Mouse (Mus musculus): Measurements from ENCODE around the gene Tspan11.

Gene Tspan11

DNA sequence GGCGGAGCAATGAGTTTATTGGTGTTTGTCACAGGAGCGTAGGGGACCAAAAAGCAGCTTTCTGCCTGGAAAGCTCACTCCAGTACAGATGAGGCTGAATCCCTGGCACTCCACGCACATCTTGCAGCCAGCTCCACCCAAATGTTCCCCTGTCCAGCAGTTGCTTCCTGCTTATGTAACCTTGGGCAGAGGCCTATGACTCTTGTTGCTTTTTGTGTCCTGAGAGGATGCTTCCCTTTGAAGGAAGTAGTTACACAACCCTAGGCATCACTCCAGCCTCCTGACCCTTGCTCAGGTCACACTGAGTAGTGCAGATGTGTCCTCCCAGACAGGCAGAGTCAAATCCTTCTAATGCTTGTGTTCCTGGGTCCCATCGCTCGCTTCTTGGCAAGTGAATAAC is 46.5 kb downstream of the Tspan11 start:
- no peak for DNase-seq (ENCODE audit: low read depth, low spot score)

DNA sequence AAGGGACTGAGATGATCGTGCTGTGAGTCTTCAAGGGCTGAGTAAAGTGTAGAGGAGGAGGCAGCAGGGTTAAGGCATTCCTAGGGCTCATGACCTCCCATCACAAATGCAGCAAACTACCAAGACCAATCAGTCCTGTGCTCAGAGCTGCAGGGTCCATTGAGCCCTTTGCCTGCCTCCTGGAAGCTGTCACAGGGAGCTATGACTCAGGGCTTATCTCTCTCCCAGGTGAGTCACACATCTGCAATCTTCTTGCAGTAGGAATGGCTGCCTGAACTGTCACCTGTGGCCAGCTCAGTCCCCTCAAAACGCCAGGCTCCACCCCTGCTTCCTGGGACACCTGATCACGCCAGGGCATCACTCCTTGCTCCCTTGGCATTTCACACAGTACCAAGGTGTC is 47.7 kb downstream of the Tspan11 start:
- DNase-seq (ENCODE audit: low read depth, low spot score) = no peak

DNA sequence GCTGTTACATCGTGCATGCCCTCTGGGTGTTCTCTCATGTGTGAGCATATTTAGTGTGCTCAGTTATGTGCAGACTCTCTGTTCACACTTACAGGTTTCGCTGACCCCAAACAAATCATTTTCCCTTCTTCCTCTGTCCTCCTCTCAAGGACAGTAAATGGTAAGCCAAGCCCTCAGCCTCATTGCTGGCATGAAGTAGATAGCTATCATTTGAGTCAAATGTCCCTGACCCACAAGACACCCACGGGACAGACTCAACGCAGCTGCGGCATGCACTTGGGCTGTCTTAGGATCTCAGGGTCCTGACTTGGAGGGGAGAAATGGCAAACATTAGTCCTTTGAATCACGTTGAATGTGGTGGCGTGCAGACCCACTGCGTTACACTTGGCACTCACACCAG is 55.0 kb downstream of the Tspan11 start:
- no peak for DNase-seq (ENCODE audit: low read depth, low spot score)

DNA sequence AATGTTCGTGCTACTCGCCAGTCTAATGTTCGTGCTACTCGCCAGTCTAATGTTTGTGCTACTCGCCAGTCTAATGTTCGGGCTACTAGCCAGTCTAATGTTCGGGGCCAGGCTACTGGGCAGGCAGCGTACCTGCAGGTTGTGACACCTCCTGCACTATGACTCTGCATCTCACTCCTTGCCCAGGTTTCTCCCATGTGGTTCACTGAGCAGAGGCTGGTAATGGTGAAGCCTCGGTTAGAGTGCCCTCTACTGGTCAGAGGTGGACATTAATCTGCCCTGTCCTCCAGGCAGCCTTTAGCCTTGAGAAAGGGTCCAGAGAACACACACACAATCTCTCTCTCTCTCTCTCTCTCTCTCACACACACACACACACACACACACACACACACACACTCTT is 58.3 kb downstream of the Tspan11 start:
- peak; percentile 87 for DNase-seq (ENCODE audit: low read depth, low spot score)

DNA sequence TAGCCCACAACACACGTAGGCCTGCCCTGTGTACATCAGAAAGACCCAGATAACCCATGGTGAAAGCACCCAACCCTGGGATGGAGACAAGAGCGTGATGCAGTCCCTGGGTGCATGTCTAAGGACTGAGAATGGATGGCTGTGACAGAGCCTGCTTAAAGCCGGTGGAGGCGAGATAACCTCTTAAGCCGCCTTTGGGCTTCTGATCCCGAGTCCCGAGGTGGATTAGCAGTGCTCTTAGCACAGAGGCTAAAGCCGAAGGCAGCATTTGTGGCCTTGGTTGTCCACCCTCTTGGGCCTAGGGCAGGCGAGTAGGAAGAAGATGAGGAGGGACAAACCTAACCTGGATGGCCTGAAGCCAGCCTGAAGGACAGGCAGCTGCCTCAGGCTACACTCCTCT is 61.3 kb downstream of the Tspan11 start:
- DNase-seq (ENCODE audit: low read depth, low spot score) = no peak

DNA sequence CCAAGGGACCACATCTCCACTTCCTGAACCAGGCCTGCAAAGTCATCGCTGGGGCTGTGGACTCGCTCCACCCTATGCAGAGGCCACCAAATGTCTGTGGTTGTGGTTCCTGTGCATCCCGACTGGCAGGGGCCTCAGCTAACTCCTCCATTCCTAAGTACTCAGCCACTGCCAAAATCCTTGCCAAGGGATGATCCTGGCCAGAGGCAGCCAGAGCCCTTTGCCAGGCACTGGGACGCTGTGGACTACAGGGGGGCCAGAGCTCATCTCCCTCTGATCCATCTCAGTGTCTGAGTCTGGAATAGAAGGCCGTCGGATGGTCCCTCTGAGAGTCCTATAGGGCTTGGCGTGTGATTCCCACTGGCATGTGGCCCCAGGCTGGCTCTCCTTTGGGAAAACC is 62.5 kb downstream of the Tspan11 start:
- DNase-seq (ENCODE audit: low read depth, low spot score) = no peak

DNA sequence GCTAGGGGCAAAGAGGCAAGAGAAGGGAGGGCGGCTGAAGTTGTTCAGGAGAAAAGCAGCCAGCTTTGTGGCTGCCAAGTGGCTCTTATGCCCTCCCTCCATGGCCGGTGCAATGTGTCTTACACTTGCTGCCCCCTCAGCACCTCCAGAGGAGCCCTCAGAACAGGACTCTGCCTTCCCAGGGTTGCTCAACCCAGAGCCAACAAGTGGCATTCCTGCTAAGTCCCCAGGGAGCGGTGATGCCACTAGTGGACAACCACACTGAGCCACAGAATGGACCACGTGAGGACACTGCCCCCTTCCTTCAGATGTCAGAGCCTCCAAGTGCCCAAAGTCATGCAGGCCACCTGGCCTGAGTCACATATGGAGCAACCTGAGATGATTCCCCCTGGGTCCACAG is 65.7 kb downstream of the Tspan11 start:
- no peak for DNase-seq (ENCODE audit: low read depth, low spot score)

DNA sequence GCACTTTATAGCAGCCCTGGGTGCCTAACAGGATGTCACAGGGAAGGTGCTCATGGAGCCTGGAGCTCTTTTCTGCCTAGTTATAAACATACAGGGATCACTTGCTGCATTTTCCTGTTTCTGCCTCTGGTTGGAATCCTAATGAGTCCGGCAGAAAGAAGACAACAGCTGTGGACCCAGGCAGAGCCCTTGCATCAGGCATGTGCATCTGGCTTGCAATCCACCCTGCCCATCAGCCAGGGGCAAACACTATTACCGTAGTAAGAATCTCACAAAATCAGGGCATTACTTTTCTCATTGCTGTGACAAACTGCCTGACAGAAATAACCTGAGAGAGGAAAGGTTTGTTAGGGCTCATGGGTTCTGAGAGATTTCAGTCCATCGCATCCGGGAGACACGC is 68.8 kb downstream of the Tspan11 start:
- DNase-seq (ENCODE audit: low read depth, low spot score) = no peak

DNA sequence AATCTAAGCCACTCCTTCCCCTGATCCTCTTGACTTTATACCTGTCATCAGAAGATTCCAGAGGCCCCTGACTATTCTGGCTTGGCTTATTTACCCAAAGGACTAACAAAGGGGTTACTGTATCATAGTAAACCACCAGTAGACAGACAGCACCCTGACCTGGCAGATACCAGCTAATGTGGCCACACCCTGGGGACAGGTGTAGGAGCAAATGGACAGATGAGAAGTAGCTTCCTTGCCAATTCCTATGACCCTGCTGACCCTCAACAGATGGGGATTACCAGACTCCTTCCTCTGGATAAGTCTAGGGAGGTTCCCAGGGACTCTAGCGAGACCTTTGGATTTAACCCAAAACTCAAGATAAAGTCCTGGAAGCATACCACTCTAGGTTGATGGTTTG is 72.8 kb downstream of the Tspan11 start:
- no peak for DNase-seq (ENCODE audit: low read depth, low spot score)

DNA sequence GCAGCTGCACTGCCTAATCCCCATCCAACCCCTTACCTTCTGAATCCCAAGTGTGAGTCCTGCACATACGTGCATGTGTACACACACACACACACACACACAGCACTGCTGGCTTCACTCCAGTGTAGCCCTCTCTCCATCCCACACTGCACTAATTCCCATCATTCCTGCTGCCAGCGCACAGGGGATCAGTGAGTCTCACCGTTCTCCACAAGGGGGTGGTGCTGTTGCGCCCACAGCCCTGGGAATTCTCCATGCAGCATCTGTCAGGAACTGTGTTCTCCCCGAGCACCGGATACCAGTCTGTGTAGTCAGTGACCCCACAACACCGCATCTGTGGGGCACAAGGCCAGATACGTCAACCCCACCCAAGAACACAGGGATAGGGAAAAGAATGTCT is 78.1 kb downstream of the Tspan11 start:
- peak; percentile 72 for DNase-seq (ENCODE audit: low read depth, low spot score)

DNA sequence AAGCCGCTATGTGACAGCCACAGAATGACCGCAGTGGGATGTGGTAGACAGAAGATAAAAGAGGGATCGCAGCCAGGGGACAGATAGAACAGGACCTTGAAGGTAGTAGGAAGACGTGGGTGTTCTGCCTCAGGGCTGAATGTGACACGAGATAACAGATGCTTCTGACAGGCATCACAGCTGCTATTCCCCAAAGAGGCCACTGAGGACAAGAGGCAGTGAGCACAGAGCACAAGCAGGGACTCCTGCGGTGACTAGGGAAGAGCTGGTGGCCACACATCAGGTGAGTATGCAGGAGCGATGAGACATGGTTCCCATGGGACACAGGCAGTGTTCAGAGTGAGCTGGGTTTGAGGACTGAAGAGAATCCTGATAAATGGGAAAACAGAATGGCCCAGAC is 82.3 kb downstream of the Tspan11 start:
- DNase-seq (ENCODE audit: low read depth, low spot score) = no peak

DNA sequence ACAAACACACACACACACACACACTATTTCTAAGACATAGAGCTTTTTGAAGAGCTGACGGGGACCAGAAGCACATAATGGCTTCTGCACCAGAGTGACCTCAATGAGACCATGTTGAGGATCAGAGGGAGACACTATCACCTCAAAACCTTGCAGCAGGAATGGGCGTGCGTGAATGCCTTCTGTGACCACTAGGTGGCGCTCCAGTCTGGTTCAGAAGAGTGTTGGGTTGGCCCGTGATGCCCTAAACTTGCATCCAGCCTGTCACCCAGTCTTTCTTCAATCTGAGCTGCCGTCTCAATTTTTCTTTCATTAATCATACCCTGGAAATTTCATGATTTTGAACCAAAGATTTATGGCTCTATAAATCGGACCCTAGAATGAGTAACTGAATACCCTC is 82.7 kb downstream of the Tspan11 start:
- peak; percentile 93 for DNase-seq (ENCODE audit: low read depth, low spot score)

DNA sequence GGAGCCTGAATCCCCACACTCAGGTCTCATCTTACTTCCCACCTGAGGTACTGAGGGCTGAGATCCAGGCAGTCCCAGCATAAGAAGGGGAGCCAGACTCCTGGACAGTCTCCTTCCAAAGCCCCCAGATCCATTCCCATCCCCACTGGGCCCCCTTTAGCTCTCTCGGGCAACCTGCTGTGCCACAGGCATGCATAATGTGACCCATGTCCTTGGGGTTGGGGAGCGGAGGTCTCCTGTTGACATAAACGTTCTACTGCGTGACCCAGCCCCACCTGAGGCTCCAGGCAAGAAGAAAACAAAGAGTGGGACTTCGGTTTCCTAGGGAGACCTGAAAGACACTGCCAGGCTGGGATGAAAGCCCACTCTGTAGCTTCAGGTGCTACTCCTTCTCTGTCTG is 83.5 kb downstream of the Tspan11 start:
- no peak for DNase-seq (ENCODE audit: low read depth, low spot score)

DNA sequence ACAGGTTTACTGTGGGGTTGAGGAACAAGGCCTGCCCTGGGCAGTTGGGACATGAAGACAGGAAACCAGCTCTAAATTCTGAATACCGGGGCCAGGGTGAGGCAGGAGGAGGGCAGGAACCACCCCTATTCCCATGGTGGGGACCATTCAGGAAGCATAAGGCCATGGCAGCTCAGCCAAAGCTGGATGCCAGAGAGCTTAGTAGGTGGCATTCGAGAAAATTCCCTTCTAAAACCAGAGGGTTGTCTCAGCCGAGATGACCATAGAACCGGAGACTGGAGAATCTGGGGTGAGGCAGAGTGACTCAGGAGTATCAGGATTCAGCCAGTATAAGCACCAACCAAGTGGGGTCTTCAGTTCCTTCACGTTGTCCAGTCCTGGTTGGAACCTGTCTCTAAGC is 84.5 kb downstream of the Tspan11 start:
- no peak for DNase-seq (ENCODE audit: low read depth, low spot score)

DNA sequence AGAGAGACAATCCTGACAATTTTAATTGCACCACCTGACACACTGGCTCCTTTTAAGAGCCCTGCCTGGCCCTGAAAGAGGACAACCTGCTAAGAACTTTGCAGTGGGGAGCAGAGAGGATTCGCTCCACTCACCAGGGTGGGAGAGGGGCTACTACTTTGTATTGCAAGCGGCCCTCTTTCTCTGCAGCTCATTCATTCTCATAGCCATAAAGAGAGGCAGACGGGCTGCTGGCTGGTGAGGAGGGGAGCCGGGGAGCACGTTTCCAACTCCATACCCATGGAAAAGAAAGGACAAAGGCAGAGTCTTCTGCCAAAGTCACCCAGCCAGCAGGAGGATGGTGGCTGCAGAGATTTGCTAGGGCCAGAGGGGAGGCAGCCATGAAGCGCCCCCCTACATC is 86.2 kb downstream of the Tspan11 start:
- DNase-seq (ENCODE audit: low read depth, low spot score) = no peak

DNA sequence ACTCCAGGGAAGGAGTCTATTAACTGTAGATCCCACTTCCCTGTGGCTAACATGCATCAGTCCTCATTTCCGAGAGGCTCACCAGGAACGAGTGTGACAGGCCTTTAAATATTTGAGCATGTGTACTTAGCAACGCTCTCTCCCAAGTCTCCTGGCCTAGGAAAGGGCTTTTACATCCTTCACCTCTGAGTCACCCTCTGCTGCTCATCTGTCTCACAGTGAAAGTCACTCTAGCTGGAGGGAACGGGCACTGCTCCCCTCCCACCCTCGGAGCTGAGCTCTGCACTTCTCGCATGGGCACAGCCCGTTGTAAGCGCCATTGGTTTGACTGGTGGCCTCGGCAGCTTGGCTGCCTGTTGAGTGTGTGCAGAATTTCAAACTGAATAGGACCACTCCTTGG is 86.6 kb downstream of the Tspan11 start:
- DNase-seq (ENCODE audit: low read depth, low spot score) = peak; percentile 42

DNA sequence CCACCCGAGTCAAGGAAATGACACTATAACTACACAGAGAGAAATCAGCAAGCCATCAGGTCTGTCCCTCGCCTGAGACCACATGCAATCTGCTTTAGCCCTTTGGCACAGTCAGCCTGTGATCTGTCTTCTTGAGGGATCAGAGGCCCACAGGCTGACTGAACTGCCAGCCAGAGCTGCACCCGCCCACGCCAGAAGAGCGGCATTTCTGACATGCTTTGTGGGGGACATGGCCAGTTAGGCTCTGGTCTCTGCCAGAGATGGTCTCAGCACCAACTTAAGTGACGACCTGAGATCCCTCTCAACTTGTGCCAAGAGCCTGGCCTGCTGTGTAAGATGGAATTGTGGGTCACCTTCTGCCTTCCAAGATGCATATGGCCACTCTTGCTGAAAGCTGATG is 89.3 kb downstream of the Tspan11 start:
- DNase-seq (ENCODE audit: low read depth, low spot score) = peak; percentile 41

DNA sequence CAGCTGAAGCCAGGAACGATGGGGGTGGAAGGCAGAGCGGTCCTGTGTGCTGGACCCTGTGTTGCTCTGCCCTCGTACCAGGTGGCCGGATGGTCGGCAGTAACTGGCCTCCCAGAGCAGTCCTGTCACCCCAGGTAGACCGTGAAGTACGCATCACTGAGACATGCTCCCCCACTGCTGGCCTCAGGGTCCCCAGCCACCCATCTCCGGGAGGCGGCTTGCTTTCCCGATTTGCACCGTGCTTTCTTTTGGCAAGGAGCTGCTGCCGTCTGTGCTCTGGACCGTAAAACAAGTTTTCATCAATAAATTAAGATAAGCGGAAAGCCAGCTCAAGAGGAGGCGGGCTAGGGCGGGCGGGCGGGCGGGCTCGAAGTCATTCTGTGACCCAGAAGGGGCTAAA is 91.6 kb downstream of the Tspan11 start:
- no peak for DNase-seq (ENCODE audit: low read depth, low spot score)

DNA sequence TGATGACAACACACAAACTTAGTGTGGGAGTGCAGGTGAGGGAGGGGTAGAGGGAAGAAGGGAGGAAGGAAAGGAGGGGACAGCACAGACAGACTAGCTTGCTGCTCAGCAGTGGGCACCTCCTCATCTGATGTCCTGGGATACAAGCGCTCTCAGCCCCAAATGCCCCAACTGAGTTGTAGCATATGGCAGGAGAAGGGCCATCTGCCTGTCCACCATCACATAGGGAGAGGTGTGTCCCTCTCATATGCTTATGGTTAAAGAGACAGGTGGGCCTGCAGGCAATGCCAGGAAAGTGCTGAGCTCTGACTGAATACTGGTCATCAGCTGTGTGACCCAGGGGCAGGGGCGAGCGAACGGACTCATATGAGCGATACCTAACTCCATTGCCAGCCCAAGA is 92.4 kb downstream of the Tspan11 start:
- DNase-seq (ENCODE audit: low read depth, low spot score) = peak; percentile 98

DNA sequence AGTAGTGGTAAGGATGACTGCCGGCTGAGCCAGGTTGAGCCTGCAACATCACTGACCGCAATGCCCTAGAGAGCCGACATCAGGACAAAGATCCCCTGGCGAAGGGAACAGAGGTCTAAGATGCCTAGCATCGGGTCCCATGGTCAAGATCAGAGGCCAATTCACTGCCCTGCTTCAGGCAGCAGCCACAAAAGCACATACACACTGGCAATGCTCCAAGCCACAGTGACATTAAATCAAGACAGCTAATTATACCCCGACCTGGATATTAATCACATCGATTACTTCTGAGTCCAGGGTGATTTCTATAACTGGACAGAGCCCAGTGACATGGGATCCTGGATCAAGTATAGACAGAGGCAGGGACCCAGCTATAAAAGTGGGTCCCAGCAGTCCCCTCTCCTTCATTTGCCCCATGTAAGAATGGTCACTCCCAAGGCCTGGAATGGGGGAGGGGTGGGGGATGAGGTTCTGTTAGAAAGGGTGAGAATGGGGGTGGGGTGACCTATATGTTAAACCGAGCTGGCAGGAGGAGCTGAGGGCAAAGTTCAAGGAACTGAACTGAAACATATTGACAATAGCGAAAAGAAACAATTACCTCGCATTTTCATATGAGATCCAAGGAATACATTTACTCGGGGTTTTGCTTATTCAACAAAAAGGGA is 93.1 kb downstream of the Tspan11 start:
- no peak for DNase-seq (ENCODE audit: low read depth, low spot score)

DNA sequence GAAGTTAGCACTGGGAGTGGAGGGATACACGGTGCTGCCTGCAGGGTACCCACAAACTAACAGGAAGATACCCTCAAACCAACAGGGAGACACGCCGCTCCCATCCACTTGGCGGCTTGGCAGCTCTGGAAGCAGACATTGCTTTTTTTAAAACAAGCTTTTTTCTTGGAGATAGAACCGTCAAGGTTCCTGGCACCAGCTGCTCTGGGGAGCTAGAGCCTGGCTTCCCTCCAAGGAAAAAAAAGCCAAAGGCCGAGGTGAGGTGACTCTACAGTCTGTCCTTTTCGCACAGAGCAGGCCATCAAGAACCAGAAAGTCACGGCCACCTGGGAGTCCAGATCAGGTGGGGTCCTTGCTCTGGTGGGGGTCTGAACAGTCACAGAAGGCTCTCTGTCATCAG is 93.8 kb downstream of the Tspan11 start:
- peak; percentile 91 for DNase-seq (ENCODE audit: low read depth, low spot score)

DNA sequence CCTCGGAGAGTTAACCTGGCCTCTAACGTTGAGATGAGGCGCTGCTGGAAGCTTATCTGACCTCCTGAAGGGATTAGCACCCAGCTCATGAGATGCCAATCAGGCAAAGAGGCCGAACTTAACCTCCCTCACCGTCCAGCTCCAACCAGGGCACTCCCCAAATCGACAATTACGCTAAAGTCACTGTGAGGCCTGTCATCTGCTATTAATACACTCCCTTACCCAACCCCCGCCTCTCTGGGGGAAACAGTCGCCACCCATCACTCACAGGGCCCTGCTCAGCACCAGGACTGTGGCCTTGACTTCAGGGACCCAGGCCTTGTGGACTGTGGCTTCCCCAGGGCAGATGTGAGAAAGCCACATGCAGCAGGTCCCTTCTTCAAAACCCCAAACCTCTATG is 99.0 kb downstream of the Tspan11 start:
- DNase-seq (ENCODE audit: low read depth, low spot score) = no peak

DNA sequence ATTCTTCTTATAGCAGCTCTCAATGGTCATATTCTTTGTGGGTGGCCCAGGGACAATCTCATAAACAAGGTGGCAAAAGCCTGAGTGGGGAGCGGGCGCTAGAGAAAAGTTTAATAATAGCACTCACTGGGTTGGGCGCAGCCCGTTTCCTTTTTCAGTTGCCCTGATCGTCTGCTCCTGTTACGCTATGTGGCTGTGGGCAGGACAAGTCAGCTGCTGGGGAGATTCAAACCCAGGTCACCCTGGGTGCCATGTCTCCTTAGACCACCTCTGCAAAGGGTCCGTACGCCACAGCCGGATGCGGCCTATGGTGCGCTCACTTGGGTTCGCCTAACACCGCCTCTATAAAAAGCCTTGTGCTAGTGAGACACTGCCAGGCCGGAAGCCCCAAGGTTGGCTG is 100.0 kb downstream of the Tspan11 start:
- DNase-seq (ENCODE audit: low read depth, low spot score) = no peak

DNA sequence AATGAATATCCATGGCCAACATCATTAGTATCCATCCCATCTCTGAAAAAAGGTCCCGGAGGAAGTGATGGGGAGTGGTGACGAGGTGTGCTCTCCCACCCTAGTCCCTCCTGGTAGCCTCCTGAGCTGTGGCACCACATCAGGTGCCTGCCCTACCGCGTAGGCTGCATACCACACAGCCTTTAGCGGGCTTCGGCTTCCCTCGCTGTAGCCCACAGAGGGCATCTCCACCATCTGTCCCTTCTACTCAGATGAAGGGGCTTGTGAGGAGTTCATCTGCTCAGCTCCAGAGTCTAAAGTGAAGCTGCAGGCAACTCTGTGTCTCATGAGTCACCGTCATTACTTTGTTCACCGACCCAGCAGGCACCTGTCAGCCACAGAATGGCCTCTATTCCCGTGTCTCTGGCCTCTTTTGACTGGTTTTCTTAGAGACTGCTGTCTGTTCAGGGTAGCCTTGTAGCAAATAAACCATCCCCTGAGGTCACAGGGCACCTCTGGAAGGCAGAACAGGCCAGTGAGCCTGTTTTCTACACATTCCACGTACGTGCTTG is 101.6 kb downstream of the Tspan11 start:
- peak; percentile 63 for DNase-seq (ENCODE audit: low read depth, low spot score)

All from brain, adult 2 months (tissue).